Mouse (Mus musculus) embryonic fibroblast, embryonic 13.5 days (primary cell): ENCODE results near the gene BC107364.

Experiments used
- CTCF ChIP-seq: IDR thresholded peaks from 2 replicates; pipeline ENCODE4 v1.5.1; 2011; ENCODE audit warnings: mild to moderate bottlenecking, control low read depth, low read length, moderate library complexity, borderline replicate concordance; ENCODE audit not compliant: insufficient read depth
- POLR2A ChIP-seq: IDR thresholded peaks from 2 replicates; pipeline ENCODE4 v1.6.1; 2011; ENCODE audit warnings: low read depth, mild to moderate bottlenecking, control low read depth, low read length, moderate library complexity

GRCm38 (mm10) chr3:96426268-96426667 lies 25.8 kb downstream of the BC107364 start:
- TF ChIP-seq POLR2A (no peak), CTCF (no peak)
